Mouse (Mus musculus) heart, embryonic 11.5 days (tissue): ENCODE results near the gene Aste1. TPM values are rescaled to one million over a fixed set of nuclear protein-coding genes. Genes with fewer than 3 reads are reported as not detected.

Experiments
- ATAC-seq: fragments of 200-750 bp; cut with Nextera tagmentation; replicated peaks from 2 replicates; pipeline ENCODE4 v1.8.0; 2017; ENCODE audit warnings: moderate library complexity; ENCODE audit not compliant: insufficient number of reproducible peaks, low FRiP score, low TSS enrichment
- H3K27ac ChIP-seq: fragments of 300-500 bp; sonication (generic); 2 replicates; pipeline ENCODE4 v1.5.1; 2014; ENCODE audit warnings: mild to moderate bottlenecking, low read depth, low read length
- H3K27me3 ChIP-seq: fragments of 300-500 bp; sonication (generic); 2 replicates; pipeline ENCODE4 v1.6.1; 2014; ENCODE audit warnings: mild to moderate bottlenecking, low read length, mixed read lengths; ENCODE audit not compliant: control insufficient read depth, insufficient read depth
- H3K36me3 ChIP-seq: fragments of 300-500 bp; sonication (generic); 2 replicates; pipeline ENCODE4 v1.6.1; 2014; ENCODE audit warnings: mild to moderate bottlenecking, low read length, moderate library complexity, mixed read lengths; ENCODE audit not compliant: control insufficient read depth, insufficient read depth
- H3K4me1 ChIP-seq: fragments of 300-500 bp; sonication (generic); 2 replicates; pipeline ENCODE4 v1.6.1; 2014; ENCODE audit warnings: low read length; ENCODE audit not compliant: control insufficient read depth, insufficient read depth
- H3K4me2 ChIP-seq: fragments of 300-500 bp; sonication (generic); 2 replicates; pipeline ENCODE4 v1.6.1; 2014; ENCODE audit warnings: mild to moderate bottlenecking, moderate library complexity
- H3K4me3 ChIP-seq: fragments of 300-500 bp; sonication (generic); 2 replicates; pipeline ENCODE4 v1.5.1; 2014; ENCODE audit warnings: low read depth, low read length
- H3K9ac ChIP-seq: fragments of 300-500 bp; sonication (generic); 2 replicates; pipeline ENCODE4 v1.6.1; 2014; ENCODE audit warnings: mild to moderate bottlenecking, low read depth, low read length, moderate library complexity
- H3K9me3 ChIP-seq: fragments of 300-500 bp; sonication (generic); replicated peaks from 2 replicates; pipeline ENCODE4 v1.6.1; 2016; ENCODE audit warnings: low read length; ENCODE audit not compliant: control insufficient read depth
- WGBS: fragments of 180-500 bp; shearing (Covaris S2); extraction: QIAGEN DNeasy Blood & Tissue Kit; methylation state at CpG from one replicate; pipeline ENCODE4 v1.1.7; 2014; ENCODE audit not compliant: insufficient replicate concordance; 5-methylcytosine and 5-hydroxymethylcytosine counted together
- polyA plus RNA-seq: library from polyadenylated mRNA; unstranded; fragments of >200 nt; fragmentation: Nextera tagmentation; extraction: Ambion mirVana; gene quantifications from 2 replicates; pipeline ENCODE4 v1.2.1, GENCODE M21; 2014

Aste1 gene
- 14.6 and 19.3 TPM in 2 replicates for polyA plus RNA-seq

DNA sequence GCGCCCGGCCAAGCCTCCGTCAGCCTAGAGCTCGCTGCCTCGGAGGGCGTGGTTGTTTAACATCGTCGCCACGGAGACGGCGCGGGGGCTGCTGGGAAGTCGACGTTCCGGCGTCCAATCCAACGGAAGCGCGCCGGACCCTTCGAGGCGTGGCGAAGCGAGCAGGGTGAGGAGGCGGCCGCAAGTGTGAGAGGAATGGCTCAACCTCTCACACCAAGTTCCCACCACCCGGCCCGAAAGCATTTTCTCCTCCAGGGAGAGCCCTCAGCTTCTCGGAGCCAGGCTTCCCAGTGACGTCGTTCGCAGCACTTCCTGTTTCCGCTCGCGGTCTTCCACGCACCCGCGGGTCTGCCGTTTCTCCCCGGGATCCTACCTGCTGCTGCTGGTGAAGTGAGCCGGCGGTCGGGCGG, at the start of gene Aste1, which contains the start of gene Nek11:
TSS of gene Aste1 (plus strand) at position 175 of the 410 bp plus-strand sequence.
TSS of gene Nek11 (minus strand) at position 307 of the 410 bp plus-strand sequence.
- H3K4me3 ChIP-seq, result peak within 1 kb of the TSS; percentile 80
- WGBS, result 0% methylated on average over 44 of the region's 44 CpGs
- ATAC-seq, result peak; percentile 96
- H3K9ac ChIP-seq, result peak within 1 kb of the TSS; percentile 79
- peaks cover 13% of the 10 kb centered on the region for H3K4me1 ChIP-seq
- no peaks in the 10 kb centered on the region for H3K36me3 ChIP-seq
- no peaks in the 10 kb centered on the region for H3K27me3 ChIP-seq
- H3K9me3 ChIP-seq, result no peaks in the 10 kb centered on the region
- H3K4me2 ChIP-seq, result peak within 1 kb of the TSS; percentile 83
- peak within 1 kb of the TSS; percentile 98 for H3K27ac ChIP-seq

DNA sequence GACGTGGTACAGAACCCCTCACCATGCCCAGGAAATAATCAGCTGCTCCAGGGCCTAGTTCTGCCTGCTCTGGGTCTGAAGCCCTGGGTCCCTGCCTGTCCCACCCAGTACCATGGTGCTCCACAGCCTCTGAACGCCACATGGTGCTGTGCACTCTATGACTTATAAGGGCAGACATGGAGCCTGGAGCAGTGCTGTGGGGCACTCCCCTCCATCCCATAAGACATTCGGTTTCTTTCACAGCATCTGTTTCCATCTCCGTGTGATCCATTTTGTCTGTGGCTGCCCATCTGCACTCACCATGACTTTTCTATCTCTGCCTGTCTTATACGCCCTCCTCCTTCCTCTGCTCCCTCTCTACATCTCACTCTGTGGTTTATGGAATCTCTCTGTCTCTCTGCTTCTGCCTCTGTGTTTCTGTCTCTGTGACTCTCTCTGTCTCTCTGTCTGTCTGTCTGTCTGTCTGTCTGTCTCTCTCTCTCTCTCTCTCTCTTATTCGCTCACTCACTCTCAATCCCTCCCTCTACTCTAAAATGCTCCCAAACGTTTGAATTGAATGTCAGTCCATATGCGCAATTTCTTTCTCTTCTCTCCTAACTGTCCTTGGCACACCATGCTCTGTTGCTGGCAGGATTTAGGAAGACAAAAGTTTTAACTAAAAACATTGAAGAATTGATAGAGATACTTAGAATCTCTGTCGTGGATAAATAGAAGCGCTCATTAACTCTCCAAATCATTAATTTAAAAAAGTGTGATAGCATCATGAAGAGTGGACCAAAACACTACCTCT, 46.8 kb upstream of the Aste1 start:
- Histone ChIP-seq H3K27me3 (no peaks in the 10 kb centered on the region), H3K9me3 (no peaks in the 10 kb centered on the region), H3K4me2 (no peak overlapping the region), H3K4me1 (no peaks in the 10 kb centered on the region), H3K36me3 (no peaks in the 10 kb centered on the region), H3K9ac (no peak overlapping the region), H3K4me3 (no peak overlapping the region), H3K27ac (no peak overlapping the region)
- WGBS, result 65% methylated on average over 10 of the region's 10 CpGs
- no peak for ATAC-seq

DNA sequence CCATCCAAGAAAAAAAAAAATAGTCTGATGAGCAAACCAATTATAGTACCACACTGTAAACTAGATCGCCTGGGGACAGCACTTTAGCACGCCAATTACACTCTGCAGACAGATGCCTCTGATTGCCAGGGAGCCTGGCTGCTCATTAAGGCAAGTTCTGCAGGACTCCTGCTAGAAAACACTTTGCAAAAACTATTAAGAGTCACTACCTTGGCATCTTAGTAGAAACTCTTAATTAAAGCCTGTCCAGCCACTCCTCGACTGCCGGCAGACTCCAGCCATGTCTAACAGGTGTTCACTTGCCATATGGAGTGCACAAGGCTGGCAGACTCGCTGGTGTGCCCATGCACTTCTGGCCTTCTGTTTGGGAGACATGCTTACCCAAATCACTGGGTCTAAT, 46.2 kb upstream of the Aste1 start:
- Histone ChIP-seq H3K9me3 (no peaks in the 10 kb centered on the region), H3K27me3 (no peaks in the 10 kb centered on the region), H3K27ac (no peak overlapping the region), H3K4me2 (no peak overlapping the region), H3K4me3 (no peak overlapping the region), H3K9ac (no peak overlapping the region), H3K4me1 (no peaks in the 10 kb centered on the region), H3K36me3 (no peaks in the 10 kb centered on the region)
- 73% methylated on average over 5 of the region's 5 CpGs for WGBS
- no peak for ATAC-seq

DNA sequence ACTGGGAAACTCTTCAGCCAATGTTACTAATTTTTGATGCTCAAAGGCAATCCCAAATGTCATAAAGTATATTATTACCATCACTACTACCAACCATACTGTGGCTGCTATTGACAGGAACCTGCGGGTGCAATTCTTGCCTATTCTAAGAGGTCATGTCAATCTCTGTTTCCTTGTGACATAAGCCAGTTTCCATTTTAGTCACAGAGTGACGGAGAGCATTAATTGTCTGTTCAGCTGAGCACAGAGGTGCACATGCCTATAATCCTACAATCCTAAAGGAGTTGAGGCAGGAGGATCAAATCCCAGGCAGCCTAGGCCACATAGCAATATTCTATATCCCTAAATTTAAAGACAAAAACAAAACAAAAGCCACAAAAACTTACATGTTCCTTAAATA, 33.0 kb upstream of the Aste1 start:
- 67% methylated on average over 2 of the region's 2 CpGs for WGBS

DNA sequence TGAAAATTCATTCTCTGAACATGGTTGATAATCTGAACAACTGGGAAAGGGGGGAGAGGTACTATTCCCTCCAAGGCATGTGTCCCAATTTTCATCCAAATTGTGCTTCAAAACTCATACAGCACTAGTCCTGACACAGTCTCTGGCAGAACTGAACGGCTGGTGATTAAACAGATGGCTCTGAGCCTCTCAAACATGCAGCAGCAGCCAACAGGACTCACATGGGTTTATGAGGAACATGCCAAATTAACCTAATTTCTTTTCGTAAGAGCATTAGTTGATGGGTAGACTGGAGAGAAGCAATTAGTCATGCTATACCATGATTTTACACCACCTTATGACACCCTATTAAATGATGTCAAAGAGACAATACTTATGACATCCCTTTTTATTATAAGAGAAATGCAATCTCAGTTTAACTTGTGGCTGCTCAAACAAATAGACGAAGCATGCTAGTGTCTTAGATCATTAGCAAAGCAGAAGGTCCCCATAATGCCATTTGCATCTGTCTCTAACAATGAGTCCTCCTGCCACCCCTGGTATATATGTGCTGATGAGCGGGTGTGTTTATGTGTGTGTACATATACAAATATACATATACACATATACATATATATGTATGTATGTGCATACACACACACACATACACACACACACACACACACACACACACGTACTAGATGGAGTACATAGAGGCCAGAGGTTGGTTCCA, 31.5 kb upstream of the Aste1 start:
- H3K9ac ChIP-seq, result no peak overlapping the region
- WGBS, result 78% methylated on average over 5 of the region's 5 CpGs
- H3K4me3 ChIP-seq, result no peak overlapping the region
- H3K9me3 ChIP-seq, result no peaks in the 10 kb centered on the region
- ATAC-seq, result no peak
- H3K36me3 ChIP-seq, result no peaks in the 10 kb centered on the region
- no peaks in the 10 kb centered on the region for H3K4me1 ChIP-seq
- no peaks in the 10 kb centered on the region for H3K27me3 ChIP-seq
- H3K4me2 ChIP-seq, result no peak overlapping the region
- no peak overlapping the region for H3K27ac ChIP-seq

More for the DNA sequence above, 33.0 kb upstream of the Aste1 start:
- Histone ChIP-seq H3K9me3 (no peaks in the 10 kb centered on the region), H3K4me1 (no peaks in the 10 kb centered on the region), H3K27me3 (no peaks in the 10 kb centered on the region), H3K27ac (no peak overlapping the region), H3K4me3 (no peak overlapping the region), H3K9ac (no peak overlapping the region), H3K36me3 (no peaks in the 10 kb centered on the region), H3K4me2 (no peak overlapping the region)
- ATAC-seq, result no peak

DNA sequence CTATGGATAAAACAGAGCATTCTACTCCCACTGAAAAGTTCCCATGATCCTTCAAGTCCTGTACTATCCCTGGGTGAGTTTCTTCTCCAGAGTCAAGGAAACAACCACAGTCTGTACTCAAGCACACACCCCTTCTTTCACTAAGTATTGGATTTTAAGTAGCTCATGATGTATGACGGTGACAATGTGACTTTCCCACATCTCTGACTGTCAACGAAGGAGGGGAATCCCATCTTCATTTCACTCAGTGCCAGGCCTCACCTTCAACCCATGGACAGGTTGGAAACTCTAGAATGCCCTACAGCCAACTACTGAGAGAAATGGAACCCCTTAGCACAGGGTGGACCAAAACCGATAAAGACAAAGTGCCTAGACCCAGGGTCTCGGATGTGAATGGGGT, 29.0 kb upstream of the Aste1 start:
- H3K4me1 ChIP-seq, result no peaks in the 10 kb centered on the region
- ATAC-seq, result no peak
- no peaks in the 10 kb centered on the region for H3K36me3 ChIP-seq
- H3K9me3 ChIP-seq, result no peaks in the 10 kb centered on the region
- H3K4me2 ChIP-seq, result no peak overlapping the region
- no peak overlapping the region for H3K27ac ChIP-seq
- H3K4me3 ChIP-seq, result no peak overlapping the region
- no peak overlapping the region for H3K9ac ChIP-seq
- H3K27me3 ChIP-seq, result no peaks in the 10 kb centered on the region
- 85% methylated on average over 4 of the region's 4 CpGs for WGBS

DNA sequence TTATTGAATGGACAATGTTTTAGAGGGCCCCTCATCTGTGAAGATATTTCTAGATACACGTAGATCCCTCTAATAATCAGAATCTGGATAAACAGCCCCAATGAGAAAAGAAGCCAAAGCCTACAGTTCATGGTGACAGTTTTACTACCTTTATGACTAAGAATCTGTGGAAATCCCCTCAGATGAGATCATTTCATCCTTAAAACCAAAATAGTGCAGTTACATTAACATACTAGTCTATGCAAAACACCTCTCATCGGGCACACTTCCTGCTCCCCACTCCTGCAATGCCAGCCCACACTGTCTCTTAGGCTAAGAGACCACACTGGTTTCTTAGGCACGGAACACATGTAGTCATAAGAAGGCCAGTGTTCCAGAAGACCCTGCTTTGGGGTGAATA, 26.6 kb upstream of the Aste1 start:
- H3K9me3 ChIP-seq, result no peaks in the 10 kb centered on the region
- H3K4me3 ChIP-seq, result no peak overlapping the region
- no peaks in the 10 kb centered on the region for H3K27me3 ChIP-seq
- H3K27ac ChIP-seq, result no peak overlapping the region
- no peaks in the 10 kb centered on the region for H3K36me3 ChIP-seq
- H3K4me2 ChIP-seq, result no peak overlapping the region
- WGBS, result 74% methylated on average over 3 of the region's 3 CpGs
- no peaks in the 10 kb centered on the region for H3K4me1 ChIP-seq
- no peak for ATAC-seq
- no peak overlapping the region for H3K9ac ChIP-seq

DNA sequence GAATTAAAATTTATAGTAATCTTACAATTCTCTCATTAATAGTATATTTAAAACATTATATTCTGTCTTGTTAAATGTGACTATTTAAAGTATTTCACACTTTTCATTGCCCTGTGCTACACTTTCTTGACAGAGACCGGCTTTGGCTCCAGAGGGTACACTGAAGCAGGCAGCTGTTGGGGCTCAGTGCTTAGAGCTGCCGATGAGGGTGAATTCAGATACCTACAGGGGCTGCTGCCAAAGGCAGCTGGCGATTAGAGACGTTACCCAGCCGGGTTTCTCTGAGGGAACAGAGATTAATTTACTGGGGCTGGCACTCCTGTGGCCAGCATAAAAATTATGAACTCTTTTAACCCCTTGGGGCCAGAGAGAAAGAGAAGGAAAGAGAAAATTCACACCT, 20.8 kb upstream of the Aste1 start:
- 67% methylated on average over 5 of the region's 5 CpGs for WGBS
- Histone ChIP-seq H3K4me2 (no peak overlapping the region), H3K27me3 (no peaks in the 10 kb centered on the region), H3K4me1 (no peaks in the 10 kb centered on the region), H3K4me3 (no peak overlapping the region), H3K27ac (no peak overlapping the region), H3K9ac (no peak overlapping the region), H3K36me3 (no peaks in the 10 kb centered on the region), H3K9me3 (no peaks in the 10 kb centered on the region)
- ATAC-seq, result no peak
